Mouse (Mus musculus) liver, postnatal 0 days (tissue): ENCODE measurements around the gene Zfp933. TPM values are rescaled to one million over a fixed set of nuclear protein-coding genes. Genes with fewer than 3 reads are reported as not detected.

Experiments
- ATAC-seq: fragments of 200-750 bp; cut with Nextera tagmentation; 2 replicates; pipeline ENCODE4 v1.8.0; 2017; ENCODE audit warnings: mild to moderate bottlenecking, moderate library complexity
- DNase-seq: peaks from one replicate; pipeline ENCODE4 v3.0.0-alpha.2; 2016
- H3K27ac ChIP-seq: fragments of 300-500 bp; sonication (generic); 2 replicates; pipeline ENCODE4 v1.5.1; 2014; ENCODE audit warnings: antibody characterized with exemption, moderate library complexity, mild to moderate bottlenecking, low read depth
- H3K27me3 ChIP-seq: fragments of 300-500 bp; sonication (generic); 2 replicates; pipeline ENCODE4 v1.6.1; 2014; ENCODE audit warnings: low read length, control low read depth, mixed read lengths; ENCODE audit not compliant: insufficient read depth
- H3K36me3 ChIP-seq: fragments of 300-500 bp; sonication (generic); replicated peaks from 2 replicates; pipeline ENCODE4 v1.6.1; 2014; ENCODE audit warnings: mild to moderate bottlenecking, control low read depth, low read length, moderate library complexity, mixed read lengths; ENCODE audit not compliant: insufficient read depth
- H3K4me1 ChIP-seq: fragments of 300-500 bp; sonication (generic); 2 replicates; pipeline ENCODE4 v1.6.1; 2014; ENCODE audit warnings: antibody characterized with exemption, mild to moderate bottlenecking, control low read depth; ENCODE audit not compliant: insufficient read depth
- H3K4me2 ChIP-seq: fragments of 300-500 bp; sonication (generic); 2 replicates; pipeline ENCODE4 v1.6.1; 2014; ENCODE audit warnings: low read depth, mild to moderate bottlenecking, low read length, moderate library complexity, mixed read lengths
- H3K4me3 ChIP-seq: fragments of 300-500 bp; sonication (generic); 2 replicates; pipeline ENCODE4 v1.5.1; 2014; ENCODE audit warnings: low read depth, low read length
- H3K9ac ChIP-seq: fragments of 300-500 bp; sonication (generic); replicated peaks from 2 replicates; pipeline ENCODE4 v1.6.1; 2014; ENCODE audit warnings: mild to moderate bottlenecking, moderate library complexity
- H3K9me3 ChIP-seq: fragments of 300-500 bp; sonication (generic); 2 replicates; pipeline ENCODE4 v1.6.1; 2016; ENCODE audit warnings: mild to moderate bottlenecking, control low read depth, low read length, mixed read lengths
- CTCF ChIP-seq: sonication (generic); IDR thresholded peaks from 2 replicates; pipeline ENCODE4 v1.5.1; 2016; ENCODE audit warnings: antibody characterized with exemption, low read depth
- EP300 ChIP-seq: IDR thresholded peaks from 2 replicates; pipeline ENCODE4 v1.6.1; 2016; ENCODE audit warnings: antibody characterized with exemption, low read depth, mild to moderate bottlenecking
- WGBS: fragments of 180-500 bp; shearing (Covaris S2); extraction: QIAGEN DNeasy Blood & Tissue Kit; methylation state at CpG from one replicate; pipeline ENCODE4 v1.1.7; 2014; ENCODE audit not compliant: insufficient replicate concordance; 5-methylcytosine and 5-hydroxymethylcytosine counted together
- polyA plus RNA-seq: library from polyadenylated mRNA; unstranded; fragments of >200 nt; fragmentation: Nextera tagmentation; extraction: Ambion mirVana; gene quantifications from 2 replicates; pipeline ENCODE4 v1.2.1, GENCODE M21; 2015

The Zfp933 gene
- 1.6 and 1.7 TPM in 2 replicates for polyA plus RNA-seq

- WGBS = 3% methylated on average over 23 of the region's 23 CpGs
- H3K27ac ChIP-seq = peak within 1 kb of the TSS; percentile 70
These were observed at the start of gene Zfp933 for GRCm38 (mm10) chr4:147847614-147848583. Gene Zfp933, minus strand, starts transcription at chr4:147848366.

GRCm38 (mm10) chr4:147897348-147897747 lies 49.2 kb upstream of the Zfp933 start:
- TF ChIP-seq CTCF (no peak), EP300 (no peak)
- WGBS = 90% methylated on average over 3 of the region's 3 CpGs
- Histone ChIP-seq H3K36me3 (peaks cover 58% of the 10 kb centered on the region), H3K27me3 (no peaks in the 10 kb centered on the region), H3K4me3 (no peak overlapping the region), H3K9ac (no peak overlapping the region), H3K27ac (no peak overlapping the region), H3K4me1 (no peaks in the 10 kb centered on the region), H3K9me3 (no peaks in the 10 kb centered on the region), H3K4me2 (no peak overlapping the region)
- no peak for ATAC-seq
- no peak for DNase-seq

More at GRCm38 (mm10) chr4:147847614-147848583, at the start of gene Zfp933:
- H3K27me3 ChIP-seq = no peaks in the 10 kb centered on the region
- H3K9me3 ChIP-seq = peaks cover 1% of the 10 kb centered on the region; the same call in 1 of the 2 replicates
- H3K36me3 ChIP-seq = peaks cover under 1% of the 10 kb centered on the region; the same call in 1 of the 2 replicates
- H3K4me2 ChIP-seq = peak within 1 kb of the TSS; percentile 86
- H3K9ac ChIP-seq = peak within 1 kb of the TSS; percentile 80
- peaks cover 14% of the 10 kb centered on the region for H3K4me1 ChIP-seq
- peak within 1 kb of the TSS; percentile 94 for H3K4me3 ChIP-seq
- DNase-seq (peak; percentile 45), ATAC-seq (peak; percentile 95)
- no peak for TF ChIP-seq CTCF
- TF ChIP-seq EP300 = peak; percentile 69; the same call in 1 of the 2 replicates

DNA sequence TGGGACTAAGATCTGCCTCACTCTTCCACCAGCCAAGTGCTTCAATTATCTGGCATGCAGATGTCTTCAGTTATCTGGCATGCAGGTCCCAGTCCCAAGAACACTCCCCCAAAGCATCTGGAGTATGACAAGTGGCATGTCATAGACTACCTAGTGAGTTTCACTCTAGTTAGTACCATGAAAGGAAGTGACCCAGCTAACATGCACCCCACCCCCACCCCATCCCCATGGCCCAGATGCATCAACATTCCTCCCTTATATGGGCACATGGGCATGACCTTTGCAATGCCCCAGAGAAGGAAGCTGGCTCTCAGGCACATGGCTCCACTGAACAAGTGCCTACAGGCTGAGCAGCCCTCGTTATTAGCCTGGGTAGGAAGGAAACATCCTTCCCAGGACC lies 48.2 kb upstream of the Zfp933 start:
- Histone ChIP-seq H3K4me3 (no peak overlapping the region), H3K9me3 (no peaks in the 10 kb centered on the region), H3K27ac (no peak overlapping the region), H3K9ac (no peak overlapping the region), H3K4me2 (no peak overlapping the region), H3K4me1 (no peaks in the 10 kb centered on the region), H3K36me3 (peaks cover 64% of the 10 kb centered on the region), H3K27me3 (no peaks in the 10 kb centered on the region)
- DNase-seq (no peak), ATAC-seq (no peak)
- 47% methylated on average over 1 of the region's 1 CpGs for WGBS
- TF ChIP-seq CTCF (no peak), EP300 (no peak)

DNA sequence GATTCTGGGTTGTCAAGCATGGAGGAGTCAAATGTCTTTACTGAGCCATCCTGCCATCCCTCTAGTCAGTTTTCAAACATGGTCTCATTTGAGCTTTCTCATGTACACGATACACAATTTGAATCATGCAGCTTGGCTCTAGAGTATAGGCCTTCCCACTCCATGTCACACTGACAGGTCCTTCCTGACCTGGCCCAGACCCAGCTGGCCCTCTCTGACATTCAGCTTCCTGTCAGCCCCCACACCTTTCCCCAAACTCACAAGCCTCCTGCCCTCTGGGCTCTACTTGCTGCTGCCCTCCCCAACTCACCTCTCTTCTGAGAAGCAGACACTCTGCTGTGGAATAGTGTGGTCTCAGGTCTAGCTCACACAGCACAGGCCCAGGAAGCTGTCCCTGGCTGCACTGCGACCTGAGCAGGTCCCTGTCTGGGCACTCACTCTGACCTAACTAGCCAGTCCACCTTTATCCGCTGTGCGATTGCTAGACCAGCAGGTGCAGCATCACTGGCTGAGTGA lies 47.7 kb upstream of the Zfp933 start:
- DNase-seq = no peak
- Histone ChIP-seq H3K4me3 (no peak overlapping the region), H3K4me1 (no peaks in the 10 kb centered on the region), H3K9ac (no peak overlapping the region), H3K27ac (no peak overlapping the region), H3K36me3 (peaks cover 69% of the 10 kb centered on the region), H3K9me3 (no peaks in the 10 kb centered on the region), H3K4me2 (no peak overlapping the region), H3K27me3 (no peaks in the 10 kb centered on the region)
- no peak for ATAC-seq
- TF ChIP-seq CTCF (no peak), EP300 (no peak)
- WGBS = 82% methylated on average over 4 of the region's 4 CpGs

DNA sequence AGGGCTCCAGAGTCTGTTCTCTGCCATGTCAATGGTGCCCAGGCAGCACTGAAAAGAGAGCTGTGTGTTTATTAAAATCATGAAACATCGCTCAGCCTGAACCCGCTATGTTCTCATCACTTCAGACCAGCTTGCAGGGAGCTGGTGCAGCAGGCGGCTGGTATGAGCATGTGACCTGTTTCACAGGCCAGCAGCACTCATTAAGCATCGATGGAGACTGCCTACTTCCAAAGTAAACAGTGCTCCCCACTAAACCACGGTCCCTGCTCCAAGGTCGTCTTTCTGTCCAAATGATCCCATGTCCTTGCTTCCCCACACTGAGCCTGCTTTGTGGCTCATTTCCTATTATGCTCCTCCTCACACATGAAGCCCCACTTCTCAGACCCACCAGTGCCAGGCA lies 42.2 kb upstream of the Zfp933 start:
- H3K27me3 ChIP-seq = no peaks in the 10 kb centered on the region
- TF ChIP-seq CTCF (no peak), EP300 (no peak)
- DNase-seq = no peak
- H3K36me3 ChIP-seq = peaks cover 62% of the 10 kb centered on the region
- H3K4me2 ChIP-seq = no peak overlapping the region
- H3K9me3 ChIP-seq = no peaks in the 10 kb centered on the region
- ATAC-seq = no peak
- H3K9ac ChIP-seq = no peak overlapping the region
- WGBS = 72% methylated on average over 6 of the region's 6 CpGs
- no peak overlapping the region for H3K27ac ChIP-seq
- no peak overlapping the region for H3K4me3 ChIP-seq
- no peaks in the 10 kb centered on the region for H3K4me1 ChIP-seq

DNA sequence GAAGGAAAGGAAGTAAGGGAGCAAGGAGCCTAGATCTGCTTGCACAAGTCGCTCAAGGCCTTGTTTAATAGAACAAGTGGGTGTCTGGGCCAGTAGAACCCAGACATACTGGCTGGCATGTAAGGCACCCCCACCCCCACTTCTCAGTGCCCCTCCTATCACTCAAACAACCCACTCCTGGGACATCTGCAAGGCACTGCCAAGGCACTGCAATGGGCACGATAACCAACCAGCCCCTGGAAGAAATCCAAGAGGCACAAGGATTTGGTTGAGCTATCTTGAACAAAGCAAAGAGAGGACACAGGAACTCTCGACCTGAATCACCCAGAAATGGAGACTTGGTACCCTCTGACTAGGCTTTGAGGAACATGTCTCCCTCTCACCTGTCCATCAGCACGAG lies 40.1 kb upstream of the Zfp933 start:
- no peak for DNase-seq
- Histone ChIP-seq H3K4me3 (no peak overlapping the region), H3K9ac (no peak overlapping the region), H3K27ac (no peak overlapping the region), H3K4me2 (no peak overlapping the region), H3K27me3 (no peaks in the 10 kb centered on the region), H3K4me1 (no peaks in the 10 kb centered on the region), H3K9me3 (no peaks in the 10 kb centered on the region), H3K36me3 (peaks cover 74% of the 10 kb centered on the region)
- WGBS = 80% methylated on average over 4 of the region's 4 CpGs
- TF ChIP-seq CTCF (no peak), EP300 (no peak)
- no peak for ATAC-seq
